Mouse (Mus musculus): ENCODE data around the gene Aurka. TPM values are rescaled to one million over a fixed set of nuclear protein-coding genes. Genes with fewer than 3 reads are reported as not detected.

Aurka gene
- polyA plus RNA-seq (2017; shearing (Covaris generic)), result 4.9 TPM

DNA sequence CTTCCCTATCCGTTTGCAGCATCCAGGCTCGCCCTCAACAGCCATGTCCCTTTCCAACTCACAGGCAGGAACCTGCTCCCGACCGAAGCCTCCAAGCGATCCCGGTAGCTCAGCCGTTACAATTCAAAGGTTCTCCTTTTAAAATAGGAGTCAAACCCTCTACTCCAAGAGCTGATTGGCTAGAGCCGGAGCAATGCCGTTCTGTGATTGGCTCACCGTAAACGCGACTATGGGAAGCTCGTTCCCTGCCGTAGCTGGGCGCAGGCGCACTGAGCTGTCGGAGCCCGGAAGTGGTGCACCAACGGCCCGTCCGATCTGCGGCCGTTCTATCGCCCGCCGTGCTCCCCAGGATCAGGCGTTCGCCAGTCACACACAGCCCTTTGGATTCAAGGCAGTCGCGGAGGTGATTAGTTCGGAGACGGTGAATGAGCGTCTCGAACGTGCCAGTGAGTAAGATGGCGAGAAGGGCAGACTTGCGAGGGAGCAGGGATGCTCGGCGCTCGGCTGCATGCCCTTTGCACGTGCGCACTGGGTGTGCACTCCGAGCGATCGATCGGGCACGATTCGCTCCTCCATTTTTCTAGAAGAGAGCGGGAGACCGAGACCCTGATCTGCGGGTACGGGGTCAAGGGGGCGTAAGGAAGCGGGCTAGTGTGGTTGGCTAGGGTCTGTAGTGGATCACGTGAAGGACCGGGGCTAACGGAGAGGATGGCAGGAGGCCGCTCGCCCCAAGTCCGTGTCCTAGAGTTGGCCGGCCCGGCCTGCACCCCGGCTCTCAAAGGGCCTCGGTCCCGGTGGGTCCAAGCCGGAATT is at the start of gene Aurka, which contains the start of gene Cstf1:
Gene Aurka (minus strand): TSS at position 125 of the 813 bp plus-strand sequence.
Gene Cstf1 (plus strand): TSS at position 271 of the 813 bp plus-strand sequence.

GRCm38 (mm10) chr2:172393391-172394051 is 23.2 kb upstream of the Aurka start, which contains the start of gene Cass4:
Cass4 (plus strand) TSS chr2:172393794.

DNA sequence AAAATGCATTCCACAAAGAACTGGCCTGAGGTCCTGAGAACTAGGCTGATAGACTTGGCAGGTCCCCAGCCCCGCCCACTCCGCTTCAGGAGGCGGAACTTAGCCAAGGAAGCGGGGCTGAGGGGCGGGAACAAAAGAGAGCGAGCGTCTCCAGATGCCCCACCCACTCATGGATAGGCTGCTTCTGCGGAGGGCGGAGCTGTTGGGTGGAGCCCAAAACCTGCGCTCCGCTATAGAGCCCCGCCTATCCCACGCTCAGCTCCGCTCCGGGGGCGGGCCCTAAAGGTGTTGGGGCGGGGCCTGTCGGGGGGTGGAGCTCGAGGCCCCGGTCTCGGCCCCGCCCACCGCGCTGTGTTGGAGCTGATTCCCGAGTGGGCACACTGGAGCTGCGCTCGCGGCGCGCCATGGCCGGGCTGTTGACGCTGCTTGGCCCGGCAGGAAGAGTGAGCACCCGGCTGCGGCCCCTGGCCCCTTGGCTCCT is 25.0 kb downstream of the Aurka start, which contains the start of gene Fam210b:
Gene Fam210b (plus strand): TSS at position 308 of the 481 bp plus-strand sequence.

Other genes starting within 250 kb of the Aurka start
- gene Mc3r, start 122.0 kb downstream of the Aurka start, polyA plus RNA-seq (2017; shearing (Covaris generic)), result not detected
- gene Fam210b, start 25.0 kb downstream of the Aurka start, polyA plus RNA-seq (2017; shearing (Covaris generic)), result 14.5 TPM
- 40.6 TPM for gene Cstf1, start 146 bp upstream of the Aurka start, polyA plus RNA-seq (2017; shearing (Covaris generic))
- gene Cass4, start 23.3 kb upstream of the Aurka start, polyA plus RNA-seq (2017; shearing (Covaris generic)), result 6.4 TPM
- 162 TPM for gene Rtf2, start 70.0 kb upstream of the Aurka start, polyA plus RNA-seq (2017; shearing (Covaris generic))
- 5.1 TPM for gene Gcnt7, start 88.1 kb upstream of the Aurka start, polyA plus RNA-seq (2017; shearing (Covaris generic))
- 1.1 TPM for gene Fam209, start 102.0 kb upstream of the Aurka start, polyA plus RNA-seq (2017; shearing (Covaris generic))
- not detected for gene Tfap2c, start 179.1 kb upstream of the Aurka start, polyA plus RNA-seq (2017; shearing (Covaris generic))

Data from CD4-positive, CD25-positive, alpha-beta regulatory T cell, adult 9 weeks (primary cell).